ENCODE assay signal across 15 mouse cellular contexts in the genomic region with DNA sequence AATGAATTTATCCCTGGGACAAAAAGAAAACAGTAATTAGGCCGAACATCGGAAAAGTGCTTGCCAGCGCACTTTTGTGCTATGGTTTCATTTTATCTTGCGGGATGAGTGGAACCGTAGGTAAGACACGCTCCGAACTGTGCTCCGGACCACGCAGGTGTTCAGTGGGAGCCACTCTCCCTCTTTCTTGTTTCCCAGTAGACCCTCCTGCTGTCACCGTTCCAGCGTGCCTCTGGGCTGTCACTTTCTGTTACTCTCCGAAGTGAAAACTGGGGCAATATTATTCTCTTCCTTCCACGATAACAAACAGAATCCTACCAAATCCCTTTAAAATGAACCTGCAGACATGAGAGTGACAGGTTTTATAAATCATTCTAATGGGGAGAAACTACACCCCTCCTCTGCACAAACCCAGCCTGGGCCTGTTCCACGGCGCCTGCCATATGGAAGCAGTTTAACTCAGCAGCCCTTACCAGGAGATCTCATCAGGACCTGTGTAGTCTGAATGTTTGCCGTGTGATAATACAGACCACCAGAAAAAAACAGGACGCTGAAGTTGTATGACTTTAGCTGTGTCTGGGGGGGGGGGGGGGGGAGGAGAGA.
DNase-seq lines count a peak whose midpoint lies in the region; ATAC-seq and TF ChIP-seq lines count a peak whose summit lies in the region.
"Had no signal": no experiment of that assay in that cellular context is flagged by ENCODE, and none has a peak within 500 bp of the region (broad histone marks: within the 10 kb centered on the region; RNA-seq: fewer than 3 reads in every experiment).

No protein-coding gene starts in this region.

- H3K4me3 ChIP-seq in forebrain, embryonic 13.5 days, result no peak overlapping the region
- H3K4me3 ChIP-seq in forebrain, embryonic 10.5 days, result no peak overlapping the region
- no peak overlapping the region for H3K4me3 ChIP-seq in left cerebral cortex, adult 2 months
- H3K4me3 ChIP-seq: erythroblast, embryonic 14.5 days; lung, embryonic 15.5 days had no signal

- intact Hi-C loops in left cerebral cortex, adult 2 months (cut with DNase I), result loop anchor here (5.0 to 10.0 kb wide), 2 partner anchors 65 to 433 kb away; no protein-coding TSS in a partner anchor
- intact Hi-C loops in left cerebral cortex, postnatal 10 days (cut with DNase I), result no loop called here

- DNase-seq in forebrain, embryonic 10.5 days (ENCODE audit: extremely low spot score, low spot score), result no peak
- no peak for DNase-seq in left cerebral cortex, adult 2 months (ENCODE audit: extremely low spot score in 1 of 2, low spot score in 2 of 2)
- DNase-seq in left cerebral cortex, postnatal 10 days (ENCODE audit: extremely low spot score in 1 of 2, low spot score in 2 of 2), result no peak
- DNase-seq in forelimb bud, embryonic 11.5 days (ENCODE audit: low read depth, low spot score), result peak; percentile 67
- DNase-seq in retina, embryonic 14.5 days (ENCODE audit: low spot score), result peak; percentile 78
- DNase-seq in adipocyte (ENCODE audit: low spot score), result no peak
- DNase-seq in spleen, adult 12 weeks (ENCODE audit: low spot score), result no peak
- DNase-seq: adrenal gland, adult 8-10 months; B cell, adult 2 months; cerebellum, adult 11 months; thymus, adult 18-20 months had no signal

- no peaks in the 10 kb centered on the region for H3K27me3 ChIP-seq in forebrain, embryonic 13.5 days
- H3K27me3 ChIP-seq in forebrain, embryonic 10.5 days (ENCODE audit: poor library complexity, severe bottlenecking), result no peaks in the 10 kb centered on the region
- H3K27me3 ChIP-seq: lung, embryonic 15.5 days had no signal

- peaks cover 5% of the 10 kb centered on the region; the same call in 1 of the 2 replicates for H3K4me1 ChIP-seq in forebrain, embryonic 13.5 days
- H3K4me1 ChIP-seq in forebrain, embryonic 10.5 days, result no peaks in the 10 kb centered on the region
- H3K4me1 ChIP-seq: lung, embryonic 15.5 days had no signal

- H3K36me3 ChIP-seq in forebrain, embryonic 13.5 days (ENCODE audit: poor library complexity, severe bottlenecking), result no peaks in the 10 kb centered on the region
- no peaks in the 10 kb centered on the region for H3K36me3 ChIP-seq in forebrain, embryonic 10.5 days (replicated peaks)
- H3K36me3 ChIP-seq: lung, embryonic 15.5 days had no signal

- peak overlapping the region; percentile 65 for H3K27ac ChIP-seq in forebrain, embryonic 13.5 days
- no peak overlapping the region for H3K27ac ChIP-seq in forebrain, embryonic 10.5 days
- peak overlapping the region; percentile 89 for H3K27ac ChIP-seq in left cerebral cortex, adult 2 months
- H3K27ac ChIP-seq: kidney, postnatal 0 days; lung, embryonic 15.5 days had no signal

- no peak for TF ChIP-seq CTCF in left cerebral cortex, adult 2 months (IDR thresholded peaks at IDR 0.05)

- H3K4me2 ChIP-seq in forebrain, embryonic 13.5 days, result no peak overlapping the region
- H3K4me2 ChIP-seq: lung, embryonic 15.5 days had no signal

- no peak overlapping the region for H3K9ac ChIP-seq in forebrain, embryonic 13.5 days
- H3K9ac ChIP-seq: lung, embryonic 15.5 days had no signal

- no peaks in the 10 kb centered on the region; the same call in 1 of the 2 replicates for H3K9me3 ChIP-seq in forebrain, embryonic 13.5 days (replicated peaks)
- no peaks in the 10 kb centered on the region for H3K9me3 ChIP-seq in forebrain, embryonic 10.5 days
- H3K9me3 ChIP-seq: lung, embryonic 15.5 days had no signal

- 76% methylated on average over 17 of the region's 17 CpGs for WGBS in forebrain, embryonic 13.5 days
- WGBS in forebrain, embryonic 10.5 days, result 87% methylated on average over 17 of the region's 17 CpGs

- ATAC-seq in forebrain, embryonic 13.5 days, result peak; percentile 80; the same call in 1 of the 2 replicates

Comparison
In these comparisons a context has a peak if more than half of its experiments do, and no peak if none do; other contexts are left out.
1. DNase-seq: peak in forelimb bud, embryonic 11.5 days (single experiment) and retina, embryonic 14.5 days (single experiment); none in forebrain, embryonic 10.5 days (single experiment), left cerebral cortex, adult 2 months (0 of 2), left cerebral cortex, postnatal 10 days (0 of 2), adipocyte (single experiment) and spleen, adult 12 weeks (single experiment).